Mouse (Mus musculus) myocyte (in vitro differentiated cells): Measurements from ENCODE around the gene Reg3b.

Source experiments
- CEBPB ChIP-seq: IDR thresholded peaks from 2 replicates; pipeline ENCODE4 v1.6.1; 2011; ENCODE audit warnings: mild to moderate bottlenecking, moderate library complexity; ENCODE audit not compliant: poor library complexity, insufficient read depth, severe bottlenecking
- E2F4 ChIP-seq: IDR thresholded peaks from one replicate; pipeline ENCODE4 v1.6.1; 2011; ENCODE audit warnings: mild to moderate bottlenecking, control low read depth, moderate library complexity; ENCODE audit not compliant: insufficient read depth
- MAX ChIP-seq: IDR thresholded peaks from one replicate; pipeline ENCODE4 v1.6.1; 2011; ENCODE audit warnings: low read depth, mild to moderate bottlenecking, control low read depth
- POLR2A ChIP-seq: IDR thresholded peaks from one replicate; pipeline ENCODE4 v1.6.1; 2011; ENCODE audit warnings: low read depth, mild to moderate bottlenecking, control low read depth, moderate library complexity; ENCODE audit not compliant: insufficient read length
- POLR2AphosphoS2 ChIP-seq: IDR thresholded peaks from one replicate; pipeline ENCODE4 v1.6.1; 2011; ENCODE audit warnings: low read depth, control low read depth; ENCODE audit not compliant: insufficient read length
- REST ChIP-seq: IDR thresholded peaks from one replicate; pipeline ENCODE4 v1.6.1; 2011; ENCODE audit warnings: mild to moderate bottlenecking, control low read depth, moderate library complexity; ENCODE audit not compliant: insufficient read depth, insufficient read length
- SRF ChIP-seq: IDR thresholded peaks from one replicate; pipeline ENCODE4 v1.6.1; 2011; ENCODE audit warnings: low read depth; ENCODE audit not compliant: control insufficient read depth, insufficient read length
- TCF12 ChIP-seq: IDR thresholded peaks from one replicate; pipeline ENCODE4 v1.6.1; 2011; ENCODE audit warnings: mild to moderate bottlenecking, control low read depth; ENCODE audit not compliant: poor library complexity, insufficient read depth, severe bottlenecking
- TCF3 ChIP-seq: IDR thresholded peaks from one replicate; pipeline ENCODE4 v1.6.1; 2011; ENCODE audit warnings: low read depth, control low read depth; ENCODE audit not compliant: insufficient read length
- USF1 ChIP-seq: IDR thresholded peaks from one replicate; pipeline ENCODE4 v1.6.1; 2011; ENCODE audit warnings: low read depth, mild to moderate bottlenecking, control low read depth, moderate library complexity

- no peak for TF ChIP-seq TCF12
- no peak for TF ChIP-seq POLR2A
- no peak for TF ChIP-seq E2F4
- TF ChIP-seq POLR2AphosphoS2: no peak
- TF ChIP-seq MAX: no peak
- no peak for TF ChIP-seq USF1
- no peak for TF ChIP-seq CEBPB
- TF ChIP-seq SRF: no peak
- no peak for TF ChIP-seq TCF3
- TF ChIP-seq REST: no peak
Observed at GRCm38 (mm10) chr6:78340296-78340695, 30.2 kb upstream of the Reg3b start.
